Mouse (Mus musculus): ENCODE results near the gene Arid5b. TPM values are rescaled to one million over a fixed set of nuclear protein-coding genes. Genes with fewer than 3 reads are reported as not detected.
A peak's percentile ranks its signal among the peaks of the same experiment; 100 is the strongest.

The Arid5b gene
- total RNA-seq, 2 experiments from 2014 or later = 24.1 to 24.8 TPM

DNA sequence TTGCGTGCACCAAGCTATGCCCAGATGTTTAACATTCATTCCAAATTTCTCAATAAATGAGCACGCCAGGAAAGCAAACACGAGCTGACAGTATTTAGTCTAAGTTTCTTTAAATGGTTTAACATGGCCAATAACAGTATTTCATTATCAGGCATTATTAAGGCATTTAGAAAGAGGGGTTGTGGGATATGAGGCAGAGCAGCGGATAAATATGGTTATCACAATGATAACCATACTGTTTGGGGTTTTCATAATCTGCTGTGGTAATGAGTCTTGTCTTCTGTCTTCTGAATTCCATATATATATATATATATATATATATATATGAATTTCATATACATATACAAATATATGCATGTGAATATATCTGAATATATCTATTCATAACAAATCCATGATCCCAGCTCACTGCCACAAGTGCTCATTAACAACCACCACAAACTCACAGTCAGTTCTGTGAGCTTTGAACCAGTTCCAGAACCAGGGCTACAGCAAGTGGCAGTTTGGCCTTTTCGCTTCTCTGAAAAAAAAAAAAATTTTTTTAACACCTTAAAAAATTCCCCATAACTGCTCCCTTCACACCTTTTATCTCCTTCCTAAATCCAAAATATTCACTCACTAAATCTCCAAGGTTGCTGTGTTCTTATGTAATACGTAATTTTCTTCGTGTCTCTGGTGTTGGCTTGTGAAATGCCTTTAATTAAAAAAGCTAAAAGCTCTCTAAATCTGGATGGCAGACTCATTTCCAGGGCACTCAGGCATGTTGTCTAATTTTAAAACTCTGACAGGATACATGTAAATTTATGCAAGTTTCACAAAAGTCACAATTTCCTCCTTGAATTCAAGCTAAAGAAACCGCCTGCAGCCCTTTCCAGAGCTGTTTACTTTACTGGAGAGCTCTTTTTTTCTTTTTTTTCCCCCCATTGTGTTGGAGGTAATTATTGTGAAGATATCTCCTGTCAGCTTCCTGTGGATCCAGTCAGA is 113.5 kb downstream of the Arid5b start:
- DNase-seq = no peak

DNA sequence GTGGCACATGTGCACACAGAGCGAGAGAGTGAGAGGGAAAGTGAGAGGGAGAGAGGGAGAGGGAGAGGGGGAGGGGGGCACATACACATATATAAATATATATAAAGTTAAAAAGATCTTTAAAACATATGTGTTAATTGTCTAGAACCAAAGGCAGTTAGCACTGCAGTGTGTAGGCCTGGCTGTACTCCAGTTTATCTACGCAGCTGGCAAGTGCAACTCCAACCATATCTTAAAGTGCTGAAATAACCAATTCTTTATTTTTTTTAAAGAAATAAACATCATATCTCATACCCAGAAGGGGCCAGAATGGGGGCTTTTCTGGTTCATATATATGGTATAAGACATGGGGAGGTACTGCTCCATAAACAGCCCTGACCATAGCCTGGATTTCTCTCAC is 114.4 kb downstream of the Arid5b start:
- DNase-seq = no peak

DNA sequence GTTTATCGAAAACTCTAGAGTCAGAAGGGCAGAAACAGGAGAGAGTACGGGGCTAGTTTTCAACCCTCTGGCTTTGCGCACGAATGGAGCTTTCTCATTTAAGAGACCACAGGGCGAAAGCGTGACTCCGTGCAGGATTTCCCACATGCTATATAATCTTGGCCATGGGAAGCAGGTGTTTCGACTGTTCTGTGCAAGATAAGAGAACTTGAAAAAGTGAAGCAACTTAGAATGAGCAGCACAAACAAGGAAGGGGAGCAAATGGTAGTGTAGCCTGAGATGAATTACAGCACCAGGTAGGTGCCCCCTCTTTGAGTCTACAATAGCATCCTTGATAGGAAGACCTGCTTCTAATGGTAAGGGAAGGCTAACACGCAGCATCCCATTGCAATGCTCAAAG is 118.8 kb downstream of the Arid5b start:
- DNase-seq = no peak

DNA sequence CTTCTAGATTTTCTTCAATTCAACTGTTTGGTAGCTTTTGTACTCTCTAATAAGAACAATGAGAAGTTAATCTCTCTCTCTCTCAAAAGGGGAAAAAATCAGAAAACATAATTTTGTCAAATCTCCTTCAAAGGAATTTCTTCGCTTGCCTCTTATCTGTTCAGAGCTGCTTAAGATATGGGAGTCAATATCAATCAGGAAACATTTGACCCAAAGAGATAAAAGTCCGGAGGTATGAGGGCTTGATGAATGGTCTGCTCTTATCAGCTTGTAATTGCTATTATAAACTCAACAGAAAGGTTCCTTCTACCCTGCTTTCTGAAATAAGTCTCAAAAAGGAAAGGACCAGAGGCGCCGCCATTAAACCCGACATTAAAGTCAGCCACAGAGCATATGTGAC is 120.0 kb downstream of the Arid5b start:
- DNase-seq = no peak

DNA sequence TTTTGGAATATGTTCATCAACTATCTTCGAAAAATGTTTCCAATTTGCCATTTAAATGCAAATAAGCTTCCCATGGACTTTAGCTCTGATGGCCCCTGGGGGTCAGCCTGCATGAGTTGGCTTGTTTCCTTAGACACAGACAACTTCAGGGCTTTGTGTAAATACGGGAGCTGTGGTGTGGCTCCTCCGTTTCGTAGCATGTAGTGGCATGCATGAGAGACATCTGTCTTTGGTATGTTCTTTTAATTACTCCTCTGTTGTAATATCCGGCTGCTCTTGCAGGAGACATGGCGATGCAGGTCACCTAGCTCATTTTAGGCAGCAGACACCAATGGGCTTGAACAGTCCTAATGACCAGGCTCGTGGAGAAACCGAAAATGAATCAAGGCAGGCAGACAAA is 121.0 kb downstream of the Arid5b start:
- no peak for DNase-seq

DNA sequence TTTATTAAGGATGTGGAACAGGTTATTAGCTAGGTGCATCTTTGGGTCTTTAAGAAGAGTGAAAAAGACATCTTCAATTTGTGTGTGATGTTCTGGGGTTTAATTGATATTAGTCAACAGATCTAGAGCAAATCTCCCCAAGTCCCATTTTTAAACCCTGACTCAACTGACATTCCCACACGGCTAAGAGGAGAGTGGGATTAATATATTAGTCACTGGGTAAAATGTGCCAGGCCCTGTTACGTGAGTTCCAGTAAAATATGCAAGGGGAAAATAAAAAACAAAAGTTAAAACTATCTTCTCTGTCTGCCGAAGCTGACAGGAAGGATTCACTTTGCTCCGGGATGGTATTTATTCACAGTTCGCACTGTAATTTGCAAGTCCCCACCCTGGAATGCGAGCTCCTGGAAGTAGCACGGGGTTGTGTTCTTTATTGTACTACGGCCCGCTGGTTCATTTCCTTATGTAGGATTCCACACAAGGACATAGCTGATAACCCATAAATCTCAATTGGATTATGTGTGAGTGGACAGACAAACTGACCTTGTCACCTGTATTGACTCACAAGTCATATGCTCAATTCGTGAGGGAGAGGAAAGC is 121.8 kb downstream of the Arid5b start:
- no peak for DNase-seq

DNA sequence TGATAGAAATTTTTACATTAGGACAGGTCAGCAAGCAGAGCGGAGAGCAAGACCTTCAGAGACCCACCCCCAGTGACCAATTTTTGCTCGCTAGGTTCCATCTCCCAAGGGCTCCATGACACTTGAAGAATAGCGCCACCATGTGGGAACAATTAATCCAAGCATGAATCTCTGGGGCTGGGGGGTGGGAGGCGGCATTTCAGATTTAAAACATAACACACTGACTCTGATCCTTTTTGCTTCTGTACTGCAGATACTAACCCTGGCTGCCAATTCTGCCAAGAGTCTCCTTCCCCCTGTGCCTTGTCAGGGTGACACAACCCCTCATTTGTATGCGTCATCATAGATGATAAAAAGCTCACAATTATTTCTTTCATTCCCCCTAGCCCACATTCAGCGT is 122.4 kb downstream of the Arid5b start:
- no peak for DNase-seq

DNA sequence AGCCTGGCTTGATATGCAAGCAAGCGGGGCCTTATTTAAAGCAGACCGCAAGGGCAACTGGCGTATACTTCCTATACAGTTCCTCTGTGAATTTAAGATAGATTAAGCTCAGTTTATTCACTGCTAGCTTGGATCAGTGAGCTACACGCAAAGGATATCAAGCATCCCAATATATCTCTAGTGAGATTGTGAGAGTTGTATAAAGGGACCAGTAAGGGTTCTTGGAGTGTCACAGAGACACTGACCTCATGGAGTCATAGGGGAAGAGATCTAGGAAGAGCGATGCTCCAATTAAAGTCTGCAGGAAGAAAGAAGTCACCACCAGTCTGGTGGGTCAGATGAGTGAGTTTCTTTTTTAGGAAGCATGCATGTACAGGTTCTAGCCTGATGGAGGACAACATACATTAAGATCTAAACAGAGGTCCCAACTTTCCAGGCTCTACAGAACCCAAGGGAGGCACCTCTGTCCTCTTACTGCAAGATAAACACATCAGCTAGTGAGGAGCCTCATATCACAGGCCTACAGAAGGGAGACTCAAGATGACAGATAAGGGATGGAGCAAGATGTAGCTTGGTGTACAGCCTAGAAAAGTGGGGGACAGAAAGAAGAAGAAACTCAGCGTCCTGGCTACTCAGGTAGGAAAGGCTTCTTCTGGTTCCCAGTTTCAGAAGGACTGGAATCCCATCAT is 123.0 kb downstream of the Arid5b start:
- no peak for DNase-seq

DNA sequence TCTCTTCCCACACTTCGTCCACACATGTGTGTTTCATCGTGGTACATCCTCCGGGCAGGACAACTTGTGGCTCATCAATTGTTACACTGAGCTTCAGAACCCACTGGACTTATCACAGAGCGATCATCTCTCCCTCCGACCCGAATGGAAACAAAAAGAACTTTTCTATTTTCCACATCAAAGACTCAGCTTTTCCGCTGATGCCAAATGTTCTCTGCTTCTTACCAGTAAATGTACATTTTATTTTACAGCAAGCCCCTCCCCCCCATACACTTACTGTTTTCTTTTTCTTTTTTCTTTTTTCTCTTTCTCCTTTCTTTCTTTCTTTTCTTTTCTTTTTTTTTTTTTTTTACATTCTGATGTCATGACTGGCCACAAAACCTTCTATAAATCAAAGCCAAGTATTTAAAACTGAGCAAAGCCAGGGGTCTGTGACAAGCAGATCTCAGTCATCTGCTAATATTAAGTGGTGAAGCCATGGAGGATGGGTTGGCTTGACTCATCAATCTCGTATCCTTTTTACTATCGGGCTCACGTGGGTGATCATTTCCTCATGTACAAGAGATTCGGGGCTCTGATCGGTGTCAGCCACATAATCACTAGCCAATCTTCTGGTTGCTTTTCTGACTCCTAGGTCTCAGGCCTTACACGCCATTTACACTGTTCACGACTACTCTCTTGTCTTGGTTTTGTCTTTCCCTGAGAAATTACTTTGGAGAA is 124.3 kb downstream of the Arid5b start:
- no peak for DNase-seq

DNA sequence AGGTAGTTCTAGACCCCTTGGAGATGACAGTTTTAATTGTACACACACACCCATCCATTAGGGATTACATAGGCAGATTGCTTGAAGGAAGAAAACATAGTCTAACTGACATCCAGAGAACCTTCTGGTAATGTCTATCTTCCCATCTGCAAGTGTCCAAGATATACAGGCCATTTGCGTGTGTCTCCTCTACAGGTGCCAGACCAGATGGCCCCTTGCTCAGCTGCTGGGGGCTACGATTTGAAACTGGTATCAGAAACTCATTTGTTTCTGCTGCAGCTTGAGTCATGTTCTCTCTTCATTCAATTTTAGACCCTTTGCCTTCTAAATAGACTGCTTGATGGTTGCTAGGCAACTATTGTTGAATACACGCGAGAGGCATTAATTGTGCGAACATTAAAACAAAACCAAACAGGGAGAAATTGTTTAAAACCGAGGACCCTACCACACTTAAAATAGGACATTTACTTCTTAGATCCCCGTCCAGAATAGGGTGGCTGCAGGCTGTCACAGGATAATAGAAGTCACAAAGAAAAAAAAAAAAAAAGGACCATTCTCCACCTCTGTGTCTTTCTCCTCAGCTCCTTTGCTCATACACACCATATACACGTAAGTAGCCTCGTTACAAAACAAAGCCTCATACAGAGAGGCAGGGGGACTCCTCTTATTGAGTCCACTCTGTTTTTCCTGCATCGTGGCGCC is 125.0 kb downstream of the Arid5b start:
- DNase-seq = no peak

DNA sequence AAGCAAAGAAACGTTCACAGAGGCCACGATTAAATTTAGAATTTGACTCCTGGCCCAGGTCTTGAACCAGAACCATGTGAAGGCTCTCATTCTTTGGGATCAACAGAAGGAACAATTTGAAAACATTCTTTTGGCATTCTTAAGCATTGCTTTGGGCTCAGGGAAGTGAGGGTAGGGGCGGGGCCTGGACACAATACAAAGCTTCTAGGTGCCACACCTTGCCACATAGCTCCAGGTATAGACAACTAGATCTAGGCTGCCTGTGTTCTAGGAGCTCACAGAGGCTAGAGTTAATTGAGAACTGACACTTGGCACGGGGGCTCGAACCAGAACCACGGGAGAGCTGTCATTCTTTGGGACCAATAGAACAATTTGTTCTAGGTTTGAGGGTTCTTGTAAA is 130.0 kb downstream of the Arid5b start:
- DNase-seq = no peak

DNA sequence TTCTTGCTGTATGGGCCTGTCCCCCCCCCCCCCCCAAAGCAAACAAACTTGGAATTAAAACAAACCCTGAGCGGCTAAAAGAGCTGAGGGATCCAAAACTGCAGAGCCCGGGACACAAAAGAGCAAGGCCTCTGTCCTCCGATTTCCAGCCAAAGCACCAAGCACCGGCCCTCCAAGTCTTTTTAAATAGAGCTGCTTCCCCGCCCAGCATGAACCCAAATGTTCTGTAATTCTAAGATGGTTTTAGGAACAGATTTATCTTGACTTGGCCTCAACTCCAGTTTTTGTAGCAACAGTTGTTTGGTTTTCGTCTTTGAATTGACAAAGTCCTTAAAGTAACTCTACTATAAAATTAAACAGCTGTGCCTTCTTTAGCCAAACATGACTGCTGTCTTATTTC is 130.8 kb downstream of the Arid5b start:
- peak; percentile 38 for DNase-seq

DNA sequence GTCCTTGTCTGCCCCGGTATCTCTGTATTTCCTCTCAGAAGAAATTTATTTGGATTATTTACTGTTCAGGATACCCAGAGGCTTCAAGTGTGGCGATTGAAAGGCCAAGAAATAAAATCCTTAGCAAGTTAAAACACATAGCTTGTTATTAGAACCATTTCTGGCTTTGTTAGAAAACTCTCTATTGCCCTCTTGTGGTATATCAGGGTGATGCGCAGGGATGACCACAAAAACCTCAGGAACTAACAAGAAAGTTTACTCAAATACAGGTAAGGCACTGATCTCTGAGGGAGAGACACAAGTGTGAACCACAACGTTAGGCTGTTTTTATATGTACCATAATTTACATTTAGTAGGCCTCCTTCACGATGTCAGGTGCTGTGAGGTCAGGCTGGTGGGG is 131.7 kb downstream of the Arid5b start:
- DNase-seq = peak; percentile 68

DNA sequence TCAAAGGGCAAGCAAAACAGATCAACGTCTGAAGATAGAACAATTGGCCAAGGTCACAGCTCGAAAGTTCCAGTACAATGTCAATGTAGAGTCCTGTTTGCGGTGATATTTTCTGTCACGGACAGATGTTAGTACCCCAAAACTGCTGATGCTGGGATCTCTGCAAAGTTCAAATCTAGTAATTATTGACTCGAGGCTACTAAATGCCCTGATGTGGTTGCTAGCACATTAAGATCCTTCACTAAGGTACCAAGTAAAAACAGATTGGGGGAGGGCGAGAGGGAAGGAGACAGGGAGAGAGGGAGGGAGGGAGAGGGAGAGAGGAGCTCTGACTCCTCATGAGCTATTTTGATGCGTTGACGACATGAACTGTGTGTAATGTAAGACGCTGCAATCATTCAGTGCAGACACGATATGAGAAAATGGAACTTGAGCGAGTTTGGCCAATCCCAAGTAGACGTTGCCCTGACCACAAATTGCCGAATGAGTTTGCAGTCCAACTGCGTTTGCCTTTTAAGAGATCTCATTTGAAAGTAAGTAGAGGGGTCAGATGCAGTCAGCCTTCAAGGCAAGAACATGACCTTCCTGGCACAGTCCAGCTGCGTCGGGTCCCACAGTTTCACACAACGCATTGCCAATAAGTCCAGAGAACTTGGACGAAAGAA is 133.1 kb downstream of the Arid5b start:
- no peak for DNase-seq

DNA sequence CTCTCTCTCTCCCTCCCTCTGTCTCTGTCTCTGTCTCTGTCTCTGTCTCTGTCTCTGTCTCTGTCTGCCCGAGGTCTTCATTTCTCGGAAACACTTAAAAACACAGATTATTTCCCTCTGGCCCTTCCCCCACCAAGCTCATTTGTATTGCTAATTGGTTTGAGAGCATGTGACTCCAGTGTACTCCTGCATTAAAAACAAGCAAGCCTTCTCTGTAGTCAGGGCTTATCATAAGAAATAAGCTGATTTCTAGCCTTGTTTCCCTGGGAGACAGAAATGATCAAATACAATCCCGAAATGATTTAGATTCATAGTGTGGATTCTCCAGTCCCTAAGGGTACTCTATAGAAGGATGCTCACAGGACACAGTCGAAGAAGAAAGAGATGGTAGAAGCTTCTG is 136.0 kb downstream of the Arid5b start:
- no peak for DNase-seq

DNA sequence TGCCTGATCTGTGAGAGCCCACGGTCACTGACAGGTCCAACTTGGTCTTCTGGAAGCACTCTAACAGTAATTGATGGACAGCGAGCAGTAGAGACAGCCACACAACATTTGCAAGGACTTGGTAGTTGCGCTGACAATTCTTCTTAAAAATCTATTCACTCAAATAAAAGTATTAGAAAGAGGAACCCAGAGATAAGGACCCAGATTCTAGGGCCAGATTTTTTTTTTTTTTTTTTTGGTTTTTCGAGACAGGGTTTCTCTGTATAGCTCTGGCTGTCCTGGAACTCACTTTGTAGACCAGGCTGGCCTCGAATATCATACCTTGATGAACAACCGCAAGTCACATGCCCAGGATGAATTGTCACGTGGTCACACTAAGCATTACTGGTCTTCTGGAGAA is 137.0 kb downstream of the Arid5b start:
- no peak for DNase-seq

DNA sequence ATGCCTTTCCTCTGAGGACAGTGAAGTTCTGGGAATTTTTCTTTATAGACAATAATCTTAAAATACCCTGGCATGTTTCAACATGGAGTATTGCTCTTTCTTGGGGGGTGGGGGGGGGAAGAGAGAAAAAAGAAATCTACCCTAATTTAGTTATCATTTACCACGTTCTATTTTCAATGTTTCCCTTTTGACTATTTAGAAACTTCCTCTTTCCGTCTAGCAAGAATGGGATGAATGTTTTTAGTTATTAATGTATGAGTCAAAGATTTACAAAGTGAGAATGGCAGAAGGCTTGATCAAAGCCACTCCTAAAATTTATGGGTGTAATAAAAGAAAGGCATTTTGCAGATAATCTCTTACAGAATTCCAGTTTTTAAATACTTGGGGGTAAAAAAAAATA is 137.7 kb downstream of the Arid5b start:
- no peak for DNase-seq

DNA sequence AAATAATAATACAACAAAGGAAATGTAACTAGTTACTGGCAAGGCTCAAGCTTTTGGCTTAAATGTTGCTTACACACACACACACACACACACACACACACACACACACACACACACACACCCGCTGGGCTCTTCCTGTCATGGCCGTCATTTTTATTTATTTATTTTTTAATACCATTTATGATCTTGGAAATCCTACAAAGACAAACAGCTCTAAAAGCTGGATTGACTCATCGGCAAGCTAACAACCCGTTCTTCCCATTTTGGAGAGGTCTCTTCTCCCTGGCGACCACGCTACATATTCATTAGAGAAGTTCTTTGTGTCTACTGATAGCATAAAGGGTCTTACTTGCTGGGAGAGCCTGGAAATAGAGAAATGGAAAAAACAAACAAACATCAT is 138.2 kb downstream of the Arid5b start:
- DNase-seq = no peak

DNA sequence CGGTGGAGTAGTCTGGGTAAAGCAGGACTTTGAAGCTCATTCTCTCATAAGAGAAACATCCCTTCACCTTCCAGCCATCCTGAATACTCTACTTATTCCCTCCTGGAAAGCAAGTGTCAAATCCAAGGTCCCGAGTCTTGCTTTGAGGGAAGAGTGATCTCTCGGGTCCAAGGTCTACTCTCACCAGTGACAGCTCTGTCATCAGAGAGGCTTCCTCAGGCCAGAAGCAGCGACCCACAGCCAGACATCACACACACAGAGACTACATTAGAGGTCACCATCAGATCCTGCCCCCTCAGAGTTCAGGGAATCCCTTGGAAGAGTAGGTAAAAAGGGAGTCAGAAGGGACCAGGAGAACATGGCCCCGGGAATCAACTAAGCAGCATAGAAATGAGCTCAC is 140.4 kb downstream of the Arid5b start:
- DNase-seq = no peak

DNA sequence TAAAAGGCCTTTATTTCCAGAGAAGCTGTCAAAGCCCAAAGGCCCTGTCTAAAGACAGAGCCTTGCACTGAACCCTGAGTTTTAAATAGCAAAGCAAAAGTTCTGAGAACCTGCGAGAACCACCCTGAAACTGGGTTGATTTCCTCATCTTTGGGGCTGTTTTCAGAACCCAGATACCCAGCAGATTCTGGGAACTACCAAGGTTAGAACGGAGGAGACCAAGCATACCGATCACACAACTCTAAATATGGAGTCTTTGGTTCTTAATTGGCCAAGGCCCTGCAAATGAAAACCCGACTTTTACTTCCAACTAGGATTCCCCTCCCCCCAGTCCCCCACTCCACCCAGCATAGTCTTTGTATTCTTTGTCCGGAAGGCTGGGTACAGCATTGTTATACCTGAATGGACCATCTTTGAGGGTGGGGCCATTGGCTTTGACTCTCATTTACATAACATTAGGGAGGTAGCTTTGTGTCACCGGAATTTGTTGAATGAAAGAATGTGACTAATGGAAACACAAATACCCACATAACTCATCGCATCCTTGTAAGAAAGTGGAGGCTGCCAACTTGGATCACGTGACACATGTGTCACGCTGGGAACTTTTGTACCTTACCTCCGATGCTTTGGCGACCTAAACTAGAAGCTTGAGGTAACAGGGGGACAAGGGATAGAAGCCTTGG is 141.2 kb downstream of the Arid5b start:
- no peak for DNase-seq

Measured in heart, postnatal 4 days (tissue).